Mouse (Mus musculus) G1E (cell line): ENCODE results near the gene Tbc1d22a. TPM values are rescaled to one million over a fixed set of nuclear protein-coding genes. Genes with fewer than 3 reads are reported as not detected.
A peak's percentile ranks its signal among the peaks of the same experiment; 100 is the strongest.
"Not testable (repeated sequence)": the region's sequence is repeated elsewhere in the genome, so short reads cannot be mapped to it uniquely, and the experiment has no call there.

ENCODE experiments used
- ATAC-seq: 2 replicates; pipeline ENCODE4 v1.8.0; 2016; ENCODE audit warnings: mild to moderate bottlenecking; ENCODE audit not compliant: insufficient number of reproducible peaks, poor library complexity, low FRiP score, severe bottlenecking; ENCODE audit errors: extremely low read depth
- DNase-seq: peaks from one replicate; pipeline ENCODE4 v3.0.0; 2012; ENCODE audit warnings: low spot score
- H3K27me3 ChIP-seq: 2 replicates; pipeline ENCODE4 v1.6.1; 2012; ENCODE audit warnings: mild to moderate bottlenecking, low read length, inconsistent platforms; ENCODE audit not compliant: insufficient read depth
- H3K36me3 ChIP-seq: replicated peaks from 2 replicates; pipeline ENCODE3; 2012; ENCODE audit warnings: mild to moderate bottlenecking, inconsistent platforms
- H3K4me1 ChIP-seq: 2 replicates; pipeline ENCODE4 v1.6.1; 2012; ENCODE audit warnings: low read depth, low read length, inconsistent platforms, mixed read lengths; ENCODE audit not compliant: insufficient read depth
- H3K4me3 ChIP-seq: 2 replicates; pipeline ENCODE4 v1.5.1; 2012; ENCODE audit warnings: low read depth, mild to moderate bottlenecking, inconsistent platforms, low read length, moderate library complexity, mixed read lengths
- H3K9me3 ChIP-seq: replicated peaks from 2 replicates; pipeline ENCODE4 v1.6.1; 2012; ENCODE audit warnings: inconsistent platforms
- CTCF ChIP-seq: IDR thresholded peaks from 2 replicates; pipeline ENCODE4 v1.5.1; 2012; ENCODE audit warnings: low read depth, low read length, inconsistent platforms, mixed read lengths
- GATA1 ChIP-seq: IDR thresholded peaks from 2 replicates; pipeline ENCODE4 v1.6.1; 2012; ENCODE audit warnings: borderline replicate concordance, low read length, inconsistent platforms, mixed read lengths
- GATA2 ChIP-seq: IDR thresholded peaks from 2 replicates; pipeline ENCODE4 v1.6.1; 2012; ENCODE audit warnings: low read depth, low read length, inconsistent platforms, borderline replicate concordance
- POLR2AphosphoS5 ChIP-seq: IDR thresholded peaks from 2 replicates; pipeline ENCODE4 v1.6.1; 2012; ENCODE audit warnings: low read depth, low read length, inconsistent platforms; ENCODE audit not compliant: insufficient replicate concordance
- TAL1 ChIP-seq: conservative IDR thresholded peaks from 2 replicates; pipeline ENCODE4 v1.6.1; 2012; ENCODE audit warnings: low read depth, low read length, inconsistent platforms, mixed read lengths
- polyA plus RNA-seq: library from polyadenylated mRNA; stranded (reverse); fragments of >175 nt; gene quantifications from 2 replicates; pipeline ENCODE4 v1.2.3, GENCODE M21; 2012
- total RNA-seq, 2 experiments: library from RNA; stranded (forward) in 1 of 2; stranded (reverse) in 1 of 2; fragments of 200-1000 nt in 1 of 2; fragments of >200 nt in 1 of 2; fragmentation: Nextera tagmentation in 1 of 2; gene quantifications; 2 replicates each; pipeline ENCODE4 v1.2.3; 2014 to 2017

The Tbc1d22a gene
- total and polyA plus RNA-seq, 3 experiments, result 11.5 to 13.6 (median 11.9) TPM

GRCm38 (mm10) chr15:86214549-86215201 lies 416 bp downstream of the Tbc1d22a start:
- peaks cover 34% of the 10 kb centered on the region for H3K4me1 ChIP-seq
- no peaks in the 10 kb centered on the region for H3K27me3 ChIP-seq
- H3K36me3 ChIP-seq, result peaks cover 50% of the 10 kb centered on the region
- DNase-seq, result no peak
- peak overlapping the region; percentile 98 for H3K4me3 ChIP-seq
- TF ChIP-seq CTCF (no peak), GATA1 (no peak), GATA2 (no peak), POLR2AphosphoS5 (no peak), TAL1 (no peak)
- no peaks in the 10 kb centered on the region for H3K9me3 ChIP-seq
- ATAC-seq, result no peak

DNA sequence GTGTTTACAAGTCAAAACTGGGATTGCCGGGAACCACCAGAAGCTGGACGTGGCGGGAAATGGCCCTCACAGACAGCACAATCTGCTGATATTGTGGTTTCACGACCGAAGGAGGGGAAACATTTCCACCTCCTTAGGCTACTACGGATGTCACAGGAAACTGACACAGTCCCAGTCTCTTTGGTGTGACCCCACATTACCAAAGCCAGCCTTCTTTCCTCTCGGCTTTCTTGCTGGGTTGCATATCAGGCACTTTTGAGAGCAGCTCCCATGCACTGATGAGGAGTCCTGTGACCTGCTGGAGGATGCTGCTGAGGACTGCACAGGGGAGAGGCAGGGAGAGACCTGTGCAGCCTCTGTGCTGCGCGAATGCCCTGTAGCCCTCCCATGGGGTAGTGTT lies 2.4 kb downstream of the Tbc1d22a start:
- not testable (repeated sequence) for H3K27me3 ChIP-seq

GRCm38 (mm10) chr15:86219534-86220228 lies 5.4 kb downstream of the Tbc1d22a start:
- no peak for ATAC-seq
- DNase-seq, result no peak
- H3K27me3 ChIP-seq, result no peaks in the 10 kb centered on the region
- TF ChIP-seq TAL1 (no peak), GATA2 (no peak), CTCF (no peak), POLR2AphosphoS5 (no peak), GATA1 (no peak)
- peaks cover 51% of the 10 kb centered on the region for H3K36me3 ChIP-seq
- H3K4me3 ChIP-seq, result no peak overlapping the region
- peaks cover 7% of the 10 kb centered on the region for H3K9me3 ChIP-seq
- H3K4me1 ChIP-seq, result peaks cover 23% of the 10 kb centered on the region

More for the DNA sequence above, 2.4 kb downstream of the Tbc1d22a start:
- Histone ChIP-seq H3K4me1 (peaks cover 33% of the 10 kb centered on the region), H3K36me3 (peaks cover 48% of the 10 kb centered on the region)
- not testable (repeated sequence) for H3K4me3 ChIP-seq, H3K9me3 ChIP-seq, ATAC-seq, DNase-seq

- Histone ChIP-seq H3K27me3 (no peaks in the 10 kb centered on the region), H3K36me3 (peaks cover 56% of the 10 kb centered on the region), H3K4me3 (no peak overlapping the region; the same call in 1 of the 2 replicates), H3K4me1 (peaks cover 23% of the 10 kb centered on the region), H3K9me3 (peaks cover 7% of the 10 kb centered on the region)
- no peak for ATAC-seq
- DNase-seq, result no peak
- TF ChIP-seq GATA1 (no peak), TAL1 (no peak), GATA2 (no peak), CTCF (no peak), POLR2AphosphoS5 (no peak)
Measured at GRCm38 (mm10) chr15:86220229-86220630, 6.0 kb downstream of the Tbc1d22a start.

DNA sequence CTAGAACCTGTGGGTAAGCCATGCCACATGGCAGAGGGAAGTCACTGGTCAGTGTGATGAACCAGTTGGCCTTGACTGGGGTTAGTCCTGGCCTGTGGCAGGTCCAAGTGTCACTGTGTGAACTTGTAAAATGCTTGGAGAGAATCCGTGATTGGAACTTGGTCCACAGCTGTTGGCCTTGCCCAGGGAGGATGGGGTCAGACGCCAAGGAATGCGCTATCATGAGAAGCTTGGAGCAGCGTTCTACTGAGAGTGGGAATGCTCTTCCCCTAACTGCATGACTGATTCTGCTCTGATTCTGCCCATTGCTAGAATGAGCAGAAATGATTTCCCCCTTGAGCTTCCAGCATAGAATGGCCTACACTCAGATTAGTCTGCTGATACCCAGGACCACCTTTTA lies 6.5 kb downstream of the Tbc1d22a start:
- Histone ChIP-seq H3K27me3 (no peaks in the 10 kb centered on the region), H3K4me1 (peaks cover 21% of the 10 kb centered on the region), H3K36me3 (peaks cover 60% of the 10 kb centered on the region), H3K9me3 (peaks cover 7% of the 10 kb centered on the region), H3K4me3 (no peak overlapping the region)
- ATAC-seq (no peak), DNase-seq (no peak)
- TF ChIP-seq GATA2 (no peak), GATA1 (no peak), TAL1 (no peak), POLR2AphosphoS5 (no peak), CTCF (no peak)

GRCm38 (mm10) chr15:86221369-86221768 lies 7.1 kb downstream of the Tbc1d22a start:
- Histone ChIP-seq H3K36me3 (peaks cover 64% of the 10 kb centered on the region), H3K27me3 (no peaks in the 10 kb centered on the region), H3K4me3 (no peak overlapping the region), H3K4me1 (peaks cover 23% of the 10 kb centered on the region), H3K9me3 (peaks cover 7% of the 10 kb centered on the region)
- no peak for TF ChIP-seq GATA2
- TF ChIP-seq GATA1, result no peak
- TF ChIP-seq TAL1, result no peak
- no peak for TF ChIP-seq POLR2AphosphoS5
- DNase-seq (no peak), ATAC-seq (no peak)

- not testable (repeated sequence) for ATAC-seq, H3K27me3 ChIP-seq, H3K4me3 ChIP-seq, DNase-seq, H3K9me3 ChIP-seq
- Histone ChIP-seq H3K36me3 (peaks cover 61% of the 10 kb centered on the region), H3K4me1 (peaks cover 23% of the 10 kb centered on the region)
Measured at GRCm38 (mm10) chr15:86221901-86222300, 7.6 kb downstream of the Tbc1d22a start.
